Mouse (Mus musculus) embryonic fibroblast, embryonic 13.5 days (primary cell): ENCODE results near the gene Msi2. TPM values are rescaled to one million over a fixed set of nuclear protein-coding genes. Genes with fewer than 3 reads are reported as not detected.

Experiments
- H3K27ac ChIP-seq: 2 replicates; pipeline ENCODE4 v1.5.1; 2012; ENCODE audit warnings: low read length, control low read depth, inconsistent platforms; ENCODE audit not compliant: insufficient read depth
- H3K4me1 ChIP-seq: 2 replicates; pipeline ENCODE4 v1.6.1; 2011; ENCODE audit warnings: low read length; ENCODE audit not compliant: control insufficient read depth, insufficient read depth
- H3K4me3 ChIP-seq: 2 replicates; pipeline ENCODE4 v1.5.1; 2011; ENCODE audit warnings: mild to moderate bottlenecking, control low read depth, low read length; ENCODE audit not compliant: insufficient read depth
- CTCF ChIP-seq: IDR thresholded peaks from 2 replicates; pipeline ENCODE4 v1.5.1; 2011; ENCODE audit warnings: mild to moderate bottlenecking, control low read depth, low read length, moderate library complexity, borderline replicate concordance; ENCODE audit not compliant: insufficient read depth
- POLR2A ChIP-seq: IDR thresholded peaks from 2 replicates; pipeline ENCODE4 v1.6.1; 2011; ENCODE audit warnings: low read depth, mild to moderate bottlenecking, control low read depth, low read length, moderate library complexity
- polyA plus RNA-seq: library from polyadenylated mRNA; stranded (reverse); fragments of >200 nt; gene quantifications from 2 replicates; pipeline ENCODE4 v1.2.4, GENCODE M21; 2011; ENCODE audit warnings: low read depth; ENCODE audit not compliant: missing spikeins, insufficient read length

The Msi2 gene
- polyA plus RNA-seq, 1 experiment: 44.9 TPM

DNA sequence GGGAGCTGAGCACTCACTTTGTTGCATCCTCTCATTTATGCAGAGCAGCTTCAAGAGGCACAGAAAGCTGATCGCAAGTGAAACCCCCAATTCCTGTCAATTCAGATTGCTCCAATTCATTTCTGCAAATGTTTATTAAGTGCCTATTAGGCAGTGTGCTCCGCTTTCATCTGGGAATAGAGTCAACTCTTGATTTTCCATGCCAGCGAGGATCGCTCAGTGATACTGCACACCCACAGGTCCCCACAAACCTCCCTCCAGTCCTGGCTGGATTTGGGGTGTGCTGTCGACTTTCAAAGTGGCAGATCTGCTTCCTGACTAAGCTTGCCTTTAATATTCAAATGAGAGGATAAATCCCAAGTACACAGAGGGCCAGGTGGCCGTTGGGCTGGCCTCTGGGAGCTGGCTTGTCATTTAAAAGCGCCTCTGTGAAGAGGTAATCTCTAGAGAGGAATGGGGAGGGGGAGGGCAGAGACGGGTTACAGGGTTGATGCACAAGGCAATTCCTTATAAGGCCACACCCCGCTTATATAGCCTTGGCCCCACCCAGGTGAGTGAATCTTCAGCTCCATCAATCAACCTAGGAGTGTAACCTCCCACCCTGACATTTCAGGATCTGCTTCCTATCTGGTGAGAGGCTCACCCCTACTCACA, 339.5 kb downstream of the Msi2 start:
- H3K4me1 ChIP-seq: no peaks in the 10 kb centered on the region
- no peak overlapping the region for H3K27ac ChIP-seq
- no peak for TF ChIP-seq POLR2A
- TF ChIP-seq CTCF: no peak
- H3K4me3 ChIP-seq: no peak overlapping the region

DNA sequence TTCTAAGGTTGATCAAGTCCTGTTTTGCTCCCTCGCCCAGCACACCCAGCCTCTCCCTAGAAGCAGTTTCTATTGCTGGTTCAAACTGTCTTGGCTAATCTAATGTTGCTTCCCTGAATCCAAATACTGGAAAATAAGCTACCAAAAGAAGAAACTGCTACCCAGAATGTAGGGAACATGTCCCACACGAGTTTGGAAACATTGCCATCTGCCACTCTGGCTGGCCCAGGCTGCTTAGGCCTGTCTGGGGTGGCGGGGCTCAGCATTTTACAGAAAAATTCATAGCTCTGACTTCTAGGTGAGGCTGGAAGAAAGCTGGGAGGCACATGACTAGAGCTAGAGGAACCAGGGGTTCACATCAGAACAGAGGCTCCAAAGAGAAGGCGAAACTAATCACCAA, 345.7 kb downstream of the Msi2 start:
- H3K4me1 ChIP-seq: no peaks in the 10 kb centered on the region
- H3K27ac ChIP-seq: no peak overlapping the region
- H3K4me3 ChIP-seq: no peak overlapping the region
- TF ChIP-seq CTCF: no peak
- no peak for TF ChIP-seq POLR2A

DNA sequence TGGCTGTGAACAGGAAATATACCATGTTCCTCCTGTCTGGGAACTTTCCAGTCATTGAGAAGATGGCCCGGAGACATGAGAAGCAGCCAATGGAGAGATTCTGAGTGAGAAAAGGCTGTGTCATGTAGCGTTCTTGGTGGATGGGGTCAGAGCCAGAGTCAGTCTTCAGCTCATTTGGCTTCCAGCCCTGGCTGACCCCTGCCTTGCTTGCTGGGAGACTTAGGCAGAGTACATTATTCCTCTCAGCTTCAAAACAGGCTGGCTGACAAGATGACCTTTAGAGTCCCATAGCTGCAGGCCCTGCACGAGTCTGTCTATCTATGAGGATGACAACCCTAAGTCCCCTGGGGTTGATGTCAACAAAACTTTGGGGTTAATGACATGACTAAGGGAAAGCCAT, 348.4 kb downstream of the Msi2 start:
- H3K4me3 ChIP-seq: no peak overlapping the region
- no peak overlapping the region for H3K27ac ChIP-seq
- TF ChIP-seq CTCF (no peak), POLR2A (no peak)
- no peaks in the 10 kb centered on the region for H3K4me1 ChIP-seq

DNA sequence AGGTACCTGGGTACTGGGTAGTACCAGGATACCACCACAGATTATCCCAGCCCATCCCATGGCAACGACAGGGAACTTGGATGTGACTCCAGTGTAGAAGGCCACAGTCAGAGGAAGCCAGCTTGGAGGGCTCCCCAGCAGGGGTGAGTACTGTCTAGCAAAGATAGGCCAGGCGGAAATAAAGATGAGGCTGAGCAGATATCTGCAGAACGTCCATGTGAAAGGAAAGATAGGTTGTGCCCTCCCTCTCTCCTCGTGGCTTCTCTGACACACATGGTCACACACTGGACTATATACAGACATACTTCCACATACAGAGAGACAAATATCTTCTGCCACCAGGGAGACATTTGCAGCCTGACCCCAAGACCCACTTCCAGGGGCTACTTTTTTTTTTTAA, 350.8 kb downstream of the Msi2 start:
- no peak for TF ChIP-seq CTCF
- no peak for TF ChIP-seq POLR2A
- no peak overlapping the region for H3K27ac ChIP-seq
- no peak overlapping the region for H3K4me3 ChIP-seq
- H3K4me1 ChIP-seq: no peaks in the 10 kb centered on the region

DNA sequence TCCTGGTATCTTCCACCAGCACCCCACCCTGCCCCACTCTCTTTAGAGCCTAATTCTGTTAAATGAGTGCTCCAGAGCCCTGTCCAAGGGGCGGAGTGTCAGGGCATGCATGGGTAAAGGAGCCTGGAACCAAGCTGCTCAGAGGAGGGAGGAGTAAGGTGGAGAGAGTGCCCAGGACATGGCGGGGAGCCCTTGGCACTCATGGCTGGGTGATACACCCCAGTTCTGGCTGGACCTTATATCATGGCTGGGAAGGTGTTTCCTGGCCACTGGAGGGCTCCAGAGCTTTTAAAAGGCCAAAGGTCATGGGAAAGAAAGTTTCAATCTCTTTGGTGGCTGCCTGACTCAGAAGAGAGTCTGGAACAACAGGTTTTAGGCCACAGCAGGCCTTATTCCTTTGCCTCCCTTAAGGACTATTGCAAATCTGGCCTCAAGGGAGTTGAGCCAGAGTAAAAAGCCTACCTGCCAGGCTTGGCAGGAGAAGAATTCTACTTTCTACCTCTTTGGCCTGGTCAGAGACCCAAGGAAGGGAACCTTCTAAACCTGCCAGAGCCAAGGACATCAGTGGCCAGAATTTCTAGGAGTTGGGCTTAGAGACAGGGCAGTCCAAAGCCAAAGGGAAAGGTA, 352.3 kb downstream of the Msi2 start:
- no peak overlapping the region for H3K27ac ChIP-seq
- TF ChIP-seq POLR2A: no peak
- TF ChIP-seq CTCF: no peak
- no peak overlapping the region for H3K4me3 ChIP-seq
- H3K4me1 ChIP-seq: no peaks in the 10 kb centered on the region

DNA sequence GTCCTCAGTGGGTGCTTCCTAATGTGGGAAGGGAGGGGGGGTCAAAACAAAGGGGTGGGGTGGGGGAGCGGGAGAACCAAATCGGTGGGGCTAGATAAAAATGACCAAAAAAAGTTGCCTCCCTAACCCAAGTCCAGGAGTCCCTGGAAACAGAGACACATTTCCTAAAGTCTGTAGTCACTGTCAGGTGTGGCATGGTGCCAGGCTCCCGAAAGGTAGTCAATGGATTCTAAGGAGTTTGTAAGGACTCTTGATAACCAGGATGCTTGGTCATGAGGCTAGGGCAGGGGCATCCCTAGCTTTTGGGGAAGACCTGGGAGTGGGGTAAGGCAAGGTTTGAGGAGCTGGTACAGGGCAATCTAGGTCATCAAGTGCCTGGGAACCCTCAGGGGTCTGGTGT, 354.1 kb downstream of the Msi2 start:
- no peaks in the 10 kb centered on the region for H3K4me1 ChIP-seq
- H3K27ac ChIP-seq: no peak overlapping the region
- no peak for TF ChIP-seq POLR2A
- no peak for TF ChIP-seq CTCF
- H3K4me3 ChIP-seq: no peak overlapping the region

DNA sequence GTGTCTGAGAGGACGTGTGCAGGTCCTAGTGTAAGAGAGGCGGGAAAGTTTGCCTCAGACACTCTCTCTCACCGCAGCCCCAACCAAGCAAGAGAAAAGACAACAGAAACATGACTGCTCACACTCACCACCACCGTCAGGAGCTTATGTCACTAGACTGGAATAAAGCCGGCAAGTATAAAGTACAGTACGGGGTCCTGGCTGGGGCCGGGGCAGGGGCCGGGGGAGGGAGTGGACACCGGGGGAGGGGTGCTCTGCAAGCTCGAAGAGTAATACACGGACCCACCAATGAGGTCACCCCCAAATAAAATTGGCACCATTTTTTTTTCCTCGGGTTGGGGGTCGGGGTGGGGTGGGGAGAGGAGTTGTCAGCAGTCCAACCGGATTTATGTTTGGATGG, 354.8 kb downstream of the Msi2 start:
- no peak for TF ChIP-seq CTCF
- no peak for TF ChIP-seq POLR2A
- no peak overlapping the region for H3K27ac ChIP-seq
- no peak overlapping the region for H3K4me3 ChIP-seq
- no peaks in the 10 kb centered on the region for H3K4me1 ChIP-seq

DNA sequence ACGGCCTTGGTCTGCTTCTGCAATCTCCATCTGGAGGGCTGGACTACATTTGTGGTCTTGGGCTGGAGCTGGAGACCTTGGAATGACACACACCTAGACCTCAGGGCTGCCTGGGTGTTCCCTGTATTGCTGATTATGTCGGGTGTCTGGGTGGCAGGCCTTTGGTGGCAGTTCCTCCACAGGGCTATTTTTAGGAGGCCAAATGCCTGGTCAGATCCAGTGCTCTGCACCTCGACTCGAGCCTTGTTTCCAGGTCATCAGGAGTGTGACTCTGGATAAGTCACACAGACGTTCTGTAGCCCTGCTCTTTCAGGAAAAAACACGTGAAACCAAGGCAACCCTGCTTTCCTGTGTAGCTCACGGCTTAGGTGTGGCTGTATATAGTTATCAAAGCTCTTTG, 358.6 kb downstream of the Msi2 start:
- no peak for TF ChIP-seq CTCF
- no peak for TF ChIP-seq POLR2A

DNA sequence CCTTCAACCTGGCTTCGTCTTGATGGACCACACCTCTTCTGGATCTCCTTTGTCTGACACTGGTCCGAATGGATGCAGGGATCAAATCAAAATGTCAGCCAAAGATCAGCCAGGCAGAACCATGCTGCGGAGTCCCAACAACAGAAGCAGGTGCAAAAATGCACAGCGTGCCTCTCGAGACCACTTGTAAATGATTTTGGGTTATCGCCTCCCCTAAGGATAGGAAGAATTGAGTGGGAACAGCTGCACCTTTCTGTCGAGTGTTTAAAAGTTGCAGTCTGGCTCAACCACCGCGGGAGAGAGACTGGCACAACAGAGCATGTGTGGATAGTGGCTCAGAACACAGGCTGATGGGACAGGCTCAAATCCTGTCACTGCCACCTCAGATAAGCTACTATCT, 361.0 kb downstream of the Msi2 start:
- Histone ChIP-seq H3K4me3 (no peak overlapping the region), H3K27ac (no peak overlapping the region), H3K4me1 (no peaks in the 10 kb centered on the region)
- TF ChIP-seq CTCF (no peak), POLR2A (no peak)

More for the DNA sequence above, 358.6 kb downstream of the Msi2 start:
- no peak overlapping the region for H3K27ac ChIP-seq
- H3K4me1 ChIP-seq: no peaks in the 10 kb centered on the region
- H3K4me3 ChIP-seq: no peak overlapping the region

DNA sequence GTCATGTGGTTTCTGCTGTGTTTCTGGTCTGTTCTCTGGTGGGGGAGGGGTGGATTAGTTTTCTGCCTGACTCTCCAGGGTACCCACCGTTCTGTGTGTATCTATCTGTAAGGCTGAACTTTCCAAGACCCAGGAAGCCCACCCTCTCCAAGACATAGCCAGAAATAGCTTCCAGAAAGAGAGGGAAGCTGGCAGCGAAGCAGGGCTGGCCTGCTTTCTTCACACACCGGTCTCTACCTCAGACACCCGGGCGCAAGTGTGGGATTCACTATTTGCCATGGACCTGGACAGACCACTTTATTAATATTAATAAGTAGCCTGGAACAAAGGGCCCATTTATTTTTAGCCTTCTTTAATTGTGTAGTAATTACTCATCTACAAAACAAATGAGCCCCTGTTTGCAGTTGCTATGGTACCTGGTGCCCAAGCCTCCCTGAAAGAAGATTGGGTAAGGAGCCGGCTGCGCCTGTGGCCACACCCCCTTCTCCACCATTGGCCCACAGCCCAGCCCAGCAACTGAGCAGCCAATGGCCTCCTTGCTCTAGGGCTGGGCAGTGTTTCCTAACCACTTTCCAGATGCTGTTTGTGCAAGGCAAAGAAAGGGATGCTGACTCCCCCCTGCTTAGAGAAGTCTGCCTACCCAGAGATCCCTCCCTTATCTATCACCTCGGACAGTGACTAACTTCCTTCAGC, 361.6 kb downstream of the Msi2 start:
- Histone ChIP-seq H3K4me3 (no peak overlapping the region), H3K4me1 (no peaks in the 10 kb centered on the region), H3K27ac (no peak overlapping the region)
- TF ChIP-seq CTCF (no peak), POLR2A (no peak)
